In the genomic region with DNA sequence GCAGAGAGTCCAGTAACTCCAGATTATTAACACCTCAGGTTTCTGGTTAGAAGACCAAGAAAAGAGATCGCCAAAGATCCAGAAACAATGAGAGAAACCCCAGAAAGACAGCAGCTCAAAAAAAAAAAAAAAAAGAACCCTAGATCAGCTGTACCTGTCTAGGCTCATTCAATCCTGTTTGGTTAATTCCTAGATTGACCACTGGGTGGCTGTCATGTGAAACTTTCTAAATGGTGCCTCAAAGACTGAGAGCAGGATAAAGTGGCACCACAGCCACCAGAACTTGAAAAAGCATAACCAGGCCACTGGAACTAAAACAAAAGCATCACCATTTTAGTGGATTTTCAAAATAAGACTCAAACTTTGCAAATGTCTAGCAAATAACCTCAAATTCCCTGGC, we compare ENCODE assay signal across 9 mouse cellular contexts.
DNase-seq lines count a peak whose midpoint lies in the region; ATAC-seq and TF ChIP-seq lines count a peak whose summit lies in the region.
"Had no signal": no experiment of that assay in that cellular context is flagged by ENCODE, and none has a peak within 500 bp of the region (broad histone marks: within the 10 kb centered on the region; RNA-seq: fewer than 3 reads in every experiment).

No protein-coding gene starts in this region.

- no peak overlapping the region for H3K9ac ChIP-seq in embryonic facial prominence, embryonic 11.5 days (replicated peaks; ENCODE audit: low read length)
- H3K9ac ChIP-seq: limb, embryonic 13.5 days had no signal

- 17% methylated on average over 1 of the region's 1 CpGs for WGBS in embryonic facial prominence, embryonic 11.5 days

- no peak overlapping the region for H3K4me2 ChIP-seq in embryonic facial prominence, embryonic 11.5 days (ENCODE audit: low read depth, low read length)
- H3K4me2 ChIP-seq: limb, embryonic 13.5 days had no signal

- intact Hi-C loops in gastrocnemius, adult 2 months (cut with DNase I) = loop anchor here (1.0 kb wide), 1 partner anchor 138 kb away; no protein-coding TSS in a partner anchor
- intact Hi-C loops in gastrocnemius, postnatal 36 days (cut with DNase I) = loop anchor here (5.0 kb wide), 1 partner anchor 140 kb away; no protein-coding TSS in a partner anchor

- H3K9me3 ChIP-seq in embryonic facial prominence, embryonic 11.5 days (replicated peaks; ENCODE audit: control insufficient read depth, low read length) = no peaks in the 10 kb centered on the region
- H3K9me3 ChIP-seq: limb, embryonic 13.5 days had no signal

- H3K27me3 ChIP-seq in embryonic facial prominence, embryonic 11.5 days (ENCODE audit: control insufficient read depth, insufficient read depth, low read length) = no peaks in the 10 kb centered on the region

- H3K27ac ChIP-seq in gastrocnemius, adult 2 months = no peak overlapping the region
- H3K27ac ChIP-seq in embryonic facial prominence, embryonic 11.5 days (replicated peaks; ENCODE audit: low read depth, low read length) = no peak overlapping the region
- H3K27ac ChIP-seq: limb, embryonic 13.5 days had no signal

- H3K4me3 ChIP-seq in gastrocnemius, adult 2 months = no peak overlapping the region
- H3K4me3 ChIP-seq in embryonic facial prominence, embryonic 11.5 days (ENCODE audit: low read depth, low read length) = no peak overlapping the region
- H3K4me3 ChIP-seq: limb, embryonic 13.5 days had no signal

- ATAC-seq in embryonic facial prominence, embryonic 11.5 days (replicated peaks; ENCODE audit: insufficient number of reproducible peaks, low FRiP score, low TSS enrichment, low read depth) = no peak
- ATAC-seq in megakaryocyte progenitor cell, adult 5-6 weeks (replicated peaks; ENCODE audit: poor library complexity) = peak; percentile 58; the same call in 1 of the 2 replicates

- DNase-seq in gastrocnemius, adult 2 months = peak; percentile 21
- no peak for DNase-seq in gastrocnemius, postnatal 36 days
- peak; percentile 88 for DNase-seq in 3T3-L1 (ENCODE audit: low read depth, low spot score)
- DNase-seq in adrenal gland, adult 8-10 months = peak; percentile 5
- peak; percentile 79 for DNase-seq in embryonic facial prominence, embryonic 11.5 days (ENCODE audit: low spot score)
- DNase-seq in layer of hippocampus, adult 11-12 months (ENCODE audit: low spot score) = peak; percentile 78
- DNase-seq in testis, postnatal 14 days (ENCODE audit: low spot score) = no peak

- H3K36me3 ChIP-seq in embryonic facial prominence, embryonic 11.5 days (replicated peaks; ENCODE audit: control insufficient read depth, insufficient read depth, low read depth, low read length) = no peaks in the 10 kb centered on the region
- H3K36me3 ChIP-seq: limb, embryonic 13.5 days had no signal

- H3K4me1 ChIP-seq in embryonic facial prominence, embryonic 11.5 days (ENCODE audit: control insufficient read depth, insufficient read depth, low read length) = no peaks in the 10 kb centered on the region
- H3K4me1 ChIP-seq: limb, embryonic 13.5 days had no signal

- peak; percentile 69 for TF ChIP-seq CTCF in gastrocnemius, adult 2 months (IDR thresholded peaks at IDR 0.05)

Comparison
In these comparisons a context has a peak if more than half of its experiments do, and no peak if none do; other contexts are left out.
1. DNase-seq: peak in gastrocnemius, adult 2 months (single experiment), 3T3-L1 (single experiment), adrenal gland, adult 8-10 months (single experiment), embryonic facial prominence, embryonic 11.5 days (single experiment) and layer of hippocampus, adult 11-12 months (single experiment); none in gastrocnemius, postnatal 36 days (0 of 2) and testis, postnatal 14 days (single experiment).